Mouse (Mus musculus): Measurements from ENCODE around the gene Hes6.

GRCm38 (mm10) chr1:91459059-91459809 lies 45.4 kb upstream of the Hes6 start, which contains the start of gene Per2:
- TF ChIP-seq CTCF (conservative IDR thresholded peaks at IDR 0.05; ENCODE audit: low read length) (no peak), NANOG (IDR thresholded peaks at IDR 0.05; ENCODE audit: borderline replicate concordance, low read length) (no peak)

Measured in E14TG2a.4 (cell line).